Mouse (Mus musculus) gonadal fat pad, adult 2 months (tissue): ENCODE results near the gene Sigmar1. TPM values are rescaled to one million over a fixed set of nuclear protein-coding genes. Genes with fewer than 3 reads are reported as not detected.
"Not testable (repeated sequence)": the region's sequence is repeated elsewhere in the genome, so short reads cannot be mapped to it uniquely, and the experiment has no call there.

Experiments used
- DNase-seq: peaks from one replicate; pipeline ENCODE4 v3.0.0-alpha.2; 2012; ENCODE audit warnings: low read depth
- polyA plus RNA-seq: library from polyadenylated mRNA; depleted of rRNA; stranded (reverse); fragments of >200 nt; gene quantifications from 2 replicates; pipeline ENCODE4 v1.2.3, GENCODE M21; 2012; rRNA removed

Sigmar1 gene
- polyA plus RNA-seq = 147 and 200 TPM in 2 replicates

- DNase-seq = no peak
These were observed at the start of gene Sigmar1 for GRCm38 (mm10) chr4:41755338-41756305. Sigmar1 (minus strand) TSS chr4:41756157.

- not testable (repeated sequence) for DNase-seq
These were observed 27.2 kb upstream of the Sigmar1 start for GRCm38 (mm10) chr4:41783197-41783596.

GRCm38 (mm10) chr4:41782711-41783110 lies 26.8 kb upstream of the Sigmar1 start:
- not testable (repeated sequence) for DNase-seq

- DNase-seq = not testable (repeated sequence)
These were observed 26.0 kb upstream of the Sigmar1 start for GRCm38 (mm10) chr4:41781748-41782485.

- DNase-seq = not testable (repeated sequence)
These were observed 25.3 kb upstream of the Sigmar1 start for GRCm38 (mm10) chr4:41781271-41781670.

- DNase-seq = not testable (repeated sequence)
These were observed 19.9 kb upstream of the Sigmar1 start for GRCm38 (mm10) chr4:41775840-41776239.

- DNase-seq = not testable (repeated sequence)
These were observed 18.5 kb upstream of the Sigmar1 start for GRCm38 (mm10) chr4:41774506-41774905.

- DNase-seq = not testable (repeated sequence)
These were observed 18.0 kb upstream of the Sigmar1 start, which contains the start of gene Ccl27a for GRCm38 (mm10) chr4:41774002-41774401. Ccl27a (minus strand) TSS chr4:41774247.

GRCm38 (mm10) chr4:41773502-41773901 lies 17.5 kb upstream of the Sigmar1 start:
- DNase-seq = not testable (repeated sequence)

- DNase-seq = not testable (repeated sequence)
These were observed 17.0 kb upstream of the Sigmar1 start for GRCm38 (mm10) chr4:41772946-41773345.

- DNase-seq = not testable (repeated sequence)
These were observed 11.3 kb upstream of the Sigmar1 start for GRCm38 (mm10) chr4:41767301-41767700.

GRCm38 (mm10) chr4:41763176-41763575 lies 7.2 kb upstream of the Sigmar1 start:
- DNase-seq = not testable (repeated sequence)

GRCm38 (mm10) chr4:41762688-41763114 lies 6.7 kb upstream of the Sigmar1 start:
- DNase-seq = not testable (repeated sequence)

GRCm38 (mm10) chr4:41762099-41762687 lies 6.2 kb upstream of the Sigmar1 start:
- DNase-seq = no peak

- DNase-seq = no peak
These were observed 5.7 kb upstream of the Sigmar1 start for GRCm38 (mm10) chr4:41761680-41762079.

- no peak for DNase-seq
These were observed 5.0 kb upstream of the Sigmar1 start for GRCm38 (mm10) chr4:41760911-41761310.

- no peak for DNase-seq
These were observed 4.3 kb upstream of the Sigmar1 start for GRCm38 (mm10) chr4:41760288-41760721.

GRCm38 (mm10) chr4:41759656-41760287 lies 3.8 kb upstream of the Sigmar1 start:
- no peak for DNase-seq

- DNase-seq = no peak
These were observed 3.2 kb upstream of the Sigmar1 start for GRCm38 (mm10) chr4:41759206-41759605.

GRCm38 (mm10) chr4:41758701-41759100 lies 2.7 kb upstream of the Sigmar1 start:
- DNase-seq = no peak

- no peak for DNase-seq
These were observed 2.1 kb upstream of the Sigmar1 start for GRCm38 (mm10) chr4:41758021-41758420.
